Mouse (Mus musculus): Measurements from ENCODE around the gene Agr3. TPM values are rescaled to one million over a fixed set of nuclear protein-coding genes. Genes with fewer than 3 reads are reported as not detected.

Gene Agr3
- not detected in 2 replicates for polyA plus RNA-seq (2016; fragmentation: Nextera tagmentation; extraction: Ambion mirVana)

GRCm38 (mm10) chr12:35925402-35925801, at the start of gene Agr3:
Gene Agr3, plus strand, starts transcription at chr12:35925620.
- no peak for ATAC-seq (ENCODE audit: insufficient number of reproducible peaks, low FRiP score)
- no peaks in the 10 kb centered on the region for H3K27me3 ChIP-seq (replicated peaks)
- H3K9ac ChIP-seq: no peak within 1 kb of the TSS
- WGBS: 89% methylated on average over 9 of the region's 9 CpGs
- no peak within 1 kb of the TSS for H3K27ac ChIP-seq (ENCODE audit: poor library complexity, severe bottlenecking)
- H3K4me3 ChIP-seq: no peak within 1 kb of the TSS
- H3K4me2 ChIP-seq: no peak within 1 kb of the TSS
- H3K36me3 ChIP-seq: no peaks in the 10 kb centered on the region
- H3K4me1 ChIP-seq (replicated peaks): no peaks in the 10 kb centered on the region
- no peaks in the 10 kb centered on the region for H3K9me3 ChIP-seq (replicated peaks)

GRCm38 (mm10) chr12:35884892-35885558, 40.4 kb upstream of the Agr3 start:
- H3K9ac ChIP-seq: no peak overlapping the region
- H3K4me1 ChIP-seq (replicated peaks): no peaks in the 10 kb centered on the region
- ATAC-seq (ENCODE audit: insufficient number of reproducible peaks, low FRiP score): no peak
- no peak overlapping the region for H3K4me2 ChIP-seq
- H3K9me3 ChIP-seq (replicated peaks): no peaks in the 10 kb centered on the region
- no peak overlapping the region for H3K4me3 ChIP-seq
- H3K36me3 ChIP-seq: no peaks in the 10 kb centered on the region
- H3K27me3 ChIP-seq (replicated peaks): no peaks in the 10 kb centered on the region
- WGBS: 41% methylated on average over 9 of the region's 9 CpGs
- no peak overlapping the region for H3K27ac ChIP-seq (ENCODE audit: poor library complexity, severe bottlenecking)

- H3K27ac ChIP-seq (ENCODE audit: poor library complexity, severe bottlenecking): no peak overlapping the region
- 65% methylated on average over 2 of the region's 2 CpGs for WGBS
- H3K9ac ChIP-seq: no peak overlapping the region
- no peaks in the 10 kb centered on the region for H3K27me3 ChIP-seq (replicated peaks)
- H3K36me3 ChIP-seq: no peaks in the 10 kb centered on the region
- no peak overlapping the region for H3K4me3 ChIP-seq
- ATAC-seq (ENCODE audit: insufficient number of reproducible peaks, low FRiP score): no peak
- H3K4me2 ChIP-seq: no peak overlapping the region
- H3K9me3 ChIP-seq (replicated peaks): no peaks in the 10 kb centered on the region
- H3K4me1 ChIP-seq (replicated peaks): no peaks in the 10 kb centered on the region
These were observed 36.0 kb upstream of the Agr3 start for GRCm38 (mm10) chr12:35889383-35889782.

- no peak overlapping the region for H3K4me2 ChIP-seq
- WGBS: 67% methylated on average over 2 of the region's 2 CpGs
- H3K9ac ChIP-seq: no peak overlapping the region
- no peak for ATAC-seq (ENCODE audit: insufficient number of reproducible peaks, low FRiP score)
- no peak overlapping the region for H3K27ac ChIP-seq (ENCODE audit: poor library complexity, severe bottlenecking)
- H3K4me3 ChIP-seq: no peak overlapping the region
- H3K4me1 ChIP-seq (replicated peaks): no peaks in the 10 kb centered on the region
- no peaks in the 10 kb centered on the region for H3K36me3 ChIP-seq
- no peaks in the 10 kb centered on the region for H3K27me3 ChIP-seq (replicated peaks)
- no peaks in the 10 kb centered on the region for H3K9me3 ChIP-seq (replicated peaks)
These were observed 34.7 kb upstream of the Agr3 start for GRCm38 (mm10) chr12:35890756-35891155.

- Histone ChIP-seq H3K4me2 (no peak overlapping the region), H3K4me3 (no peak overlapping the region), H3K27me3 (replicated peaks) (no peaks in the 10 kb centered on the region), H3K9me3 (replicated peaks) (no peaks in the 10 kb centered on the region), H3K36me3 (no peaks in the 10 kb centered on the region), H3K27ac (ENCODE audit: poor library complexity, severe bottlenecking) (no peak overlapping the region), H3K9ac (no peak overlapping the region), H3K4me1 (replicated peaks) (0 out of 2 replicates have a peak, but pooled peaks cover 4% of the 10 kb centered on the region)
- ATAC-seq (ENCODE audit: insufficient number of reproducible peaks, low FRiP score): no peak
- WGBS: 55% methylated on average over 6 of the region's 6 CpGs
These were observed 31.0 kb upstream of the Agr3 start for GRCm38 (mm10) chr12:35894304-35894900.

GRCm38 (mm10) chr12:35895875-35896763, 29.3 kb upstream of the Agr3 start:
- no peaks in the 10 kb centered on the region for H3K36me3 ChIP-seq
- no peak overlapping the region for H3K9ac ChIP-seq
- H3K4me1 ChIP-seq (replicated peaks): 0 out of 2 replicates have a peak, but pooled peaks cover 4% of the 10 kb centered on the region
- no peak overlapping the region for H3K27ac ChIP-seq (ENCODE audit: poor library complexity, severe bottlenecking)
- WGBS: 27% methylated on average over 20 of the region's 20 CpGs
- no peak for ATAC-seq (ENCODE audit: insufficient number of reproducible peaks, low FRiP score)
- H3K9me3 ChIP-seq (replicated peaks): no peaks in the 10 kb centered on the region
- peak overlapping the region; percentile 60 for H3K4me2 ChIP-seq
- peak overlapping the region; percentile 39 for H3K4me3 ChIP-seq
- H3K27me3 ChIP-seq (replicated peaks): no peaks in the 10 kb centered on the region

GRCm38 (mm10) chr12:35896764-35897282, 28.6 kb upstream of the Agr3 start:
- WGBS: 22% methylated on average over 4 of the region's 4 CpGs
- no peak overlapping the region for H3K9ac ChIP-seq

GRCm38 (mm10) chr12:35910632-35911031, 14.8 kb upstream of the Agr3 start:
- Histone ChIP-seq H3K36me3 (no peaks in the 10 kb centered on the region), H3K27me3 (replicated peaks) (no peaks in the 10 kb centered on the region), H3K4me3 (no peak overlapping the region), H3K9ac (no peak overlapping the region), H3K4me2 (no peak overlapping the region), H3K9me3 (replicated peaks) (no peaks in the 10 kb centered on the region), H3K4me1 (replicated peaks) (no peaks in the 10 kb centered on the region), H3K27ac (ENCODE audit: poor library complexity, severe bottlenecking) (no peak overlapping the region)
- WGBS: 66% methylated on average over 1 of the region's 1 CpGs
- no peak for ATAC-seq (ENCODE audit: insufficient number of reproducible peaks, low FRiP score)

More at GRCm38 (mm10) chr12:35896764-35897282, 28.6 kb upstream of the Agr3 start:
- Histone ChIP-seq H3K27me3 (replicated peaks) (no peaks in the 10 kb centered on the region), H3K27ac (ENCODE audit: poor library complexity, severe bottlenecking) (no peak overlapping the region), H3K4me3 (peak overlapping the region; percentile 39), H3K36me3 (no peaks in the 10 kb centered on the region), H3K4me2 (peak overlapping the region; percentile 60), H3K9me3 (replicated peaks) (no peaks in the 10 kb centered on the region), H3K4me1 (replicated peaks) (0 out of 2 replicates have a peak, but pooled peaks cover 4% of the 10 kb centered on the region)
- ATAC-seq (ENCODE audit: insufficient number of reproducible peaks, low FRiP score): no peak

GRCm38 (mm10) chr12:35915813-35916212, 9.6 kb upstream of the Agr3 start:
- H3K4me2 ChIP-seq: no peak overlapping the region
- no peaks in the 10 kb centered on the region for H3K9me3 ChIP-seq (replicated peaks)

GRCm38 (mm10) chr12:35916467-35916866, 9.0 kb upstream of the Agr3 start:
- no peaks in the 10 kb centered on the region for H3K9me3 ChIP-seq (replicated peaks)
- H3K4me1 ChIP-seq (replicated peaks): no peaks in the 10 kb centered on the region
- no peak overlapping the region for H3K27ac ChIP-seq (ENCODE audit: poor library complexity, severe bottlenecking)
- 66% methylated on average over 1 of the region's 1 CpGs for WGBS
- no peak overlapping the region for H3K4me2 ChIP-seq
- H3K36me3 ChIP-seq: no peaks in the 10 kb centered on the region
- no peaks in the 10 kb centered on the region for H3K27me3 ChIP-seq (replicated peaks)
- no peak overlapping the region for H3K4me3 ChIP-seq
- no peak overlapping the region for H3K9ac ChIP-seq
- no peak for ATAC-seq (ENCODE audit: insufficient number of reproducible peaks, low FRiP score)

More at GRCm38 (mm10) chr12:35915813-35916212, 9.6 kb upstream of the Agr3 start:
- Histone ChIP-seq H3K4me3 (no peak overlapping the region), H3K36me3 (no peaks in the 10 kb centered on the region), H3K4me1 (replicated peaks) (no peaks in the 10 kb centered on the region), H3K9ac (no peak overlapping the region), H3K27me3 (replicated peaks) (no peaks in the 10 kb centered on the region), H3K27ac (ENCODE audit: poor library complexity, severe bottlenecking) (no peak overlapping the region)
- ATAC-seq (ENCODE audit: insufficient number of reproducible peaks, low FRiP score): no peak

GRCm38 (mm10) chr12:35918031-35918430, 7.4 kb upstream of the Agr3 start:
- Histone ChIP-seq H3K9me3 (replicated peaks) (no peaks in the 10 kb centered on the region), H3K27me3 (replicated peaks) (no peaks in the 10 kb centered on the region), H3K36me3 (no peaks in the 10 kb centered on the region), H3K27ac (ENCODE audit: poor library complexity, severe bottlenecking) (no peak overlapping the region), H3K4me1 (replicated peaks) (no peaks in the 10 kb centered on the region), H3K9ac (no peak overlapping the region), H3K4me3 (no peak overlapping the region), H3K4me2 (no peak overlapping the region)
- no peak for ATAC-seq (ENCODE audit: insufficient number of reproducible peaks, low FRiP score)
- WGBS: 68% methylated on average over 1 of the region's 1 CpGs
